Mouse (Mus musculus) neutrophil, adult 83 days (primary cell): ENCODE data around the gene Mettl23. TPM values are rescaled to one million over a fixed set of nuclear protein-coding genes. Genes with fewer than 3 reads are reported as not detected.

Experiments
- total RNA-seq, 2 experiments: library from RNA; stranded (reverse); gene quantifications; one replicate each; pipeline ENCODE4 v1.2.4; 2023

Mettl23 gene
- 10 to 100 TPM; 18.2 to 22.1 TPM for total RNA-seq

GRCm38 (mm10) chr11:116843261-116844233 is at the start of gene Mettl23, which contains the start of gene Jmjd6:
TSS of gene Mettl23 (plus strand) at chr11:116843278.
TSS of gene Jmjd6 (minus strand) at chr11:116843449.

GRCm38 (mm10) chr11:116827534-116828165 is 15.4 kb upstream of the Mettl23 start, which contains the start of gene Mxra7:
TSS of gene Mxra7 (minus strand) at chr11:116828046.

GRCm38 (mm10) chr11:116852291-116852890 is 9.3 kb downstream of the Mettl23 start, which contains the start of gene Mfsd11:
TSS of gene Mfsd11 (plus strand) at chr11:116852440.

GRCm38 (mm10) chr11:116852891-116853511 is 9.9 kb downstream of the Mettl23 start, which contains the start of gene Srsf2:
TSS of gene Srsf2 (minus strand) at chr11:116853094.

Other genes starting within 250 kb of the Mettl23 start
- gene Rhbdf2, start 216.3 kb upstream of the Mettl23 start, total RNA-seq, result 10 to 100 TPM; 75.8 to 91.1 TPM
- not detected for gene Prcd, start 189.7 kb upstream of the Mettl23 start, total RNA-seq
- not detected for gene Cygb, start 189.0 kb upstream of the Mettl23 start, total RNA-seq
- gene St6galnac1, start 67.8 kb upstream of the Mettl23 start, total RNA-seq, result not detected
- 1 to 10 TPM in 1 of 2 experiments, under 1 TPM in 1; 0.99 to 1.6 TPM for gene Mxra7, start 15.2 kb upstream of the Mettl23 start, total RNA-seq
- gene Jmjd6, start 171 bp downstream of the Mettl23 start, total RNA-seq, result 10 to 100 TPM; 48.3 to 68.8 TPM
- gene Mfsd11, start 9.2 kb downstream of the Mettl23 start, total RNA-seq, result 10 to 100 TPM; 23.8 to 29.7 TPM
- gene Srsf2, start 9.8 kb downstream of the Mettl23 start, total RNA-seq, result 100 to 1,000 TPM; 276 to 298 TPM
- gene Mgat5b, start 75.6 kb downstream of the Mettl23 start, total RNA-seq, result under 1 TPM in 1 of 2 experiments, not detected in 1; 0.13 TPM